Mouse (Mus musculus) layer of hippocampus, adult 9-10 months (tissue): Measurements from ENCODE around the gene Gls.

Experiments used
- DNase-seq: peaks from one replicate; pipeline ENCODE4 v3.0.0; 2022; ENCODE audit warnings: low spot score

The Gls gene

DNA sequence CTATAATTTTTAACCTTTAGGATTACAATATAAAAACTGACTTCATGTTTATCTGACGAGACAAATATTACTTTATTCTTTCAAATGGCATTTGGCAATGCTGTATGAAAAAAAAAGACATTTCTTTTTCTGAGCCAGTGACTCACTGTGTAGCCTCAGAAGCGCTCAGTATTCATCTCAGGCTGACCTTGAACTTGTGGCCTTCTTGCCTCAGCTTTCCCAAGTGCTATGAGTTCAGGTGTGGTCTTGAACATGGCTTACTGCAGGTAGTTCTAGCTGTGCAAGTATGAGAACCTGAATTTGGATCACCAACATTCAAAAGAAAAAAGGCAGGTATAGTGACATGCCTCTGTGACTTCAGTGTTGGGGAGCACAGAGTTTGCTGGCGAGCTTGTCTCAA is 112.0 kb downstream of the Gls start:
- no peak for DNase-seq

DNA sequence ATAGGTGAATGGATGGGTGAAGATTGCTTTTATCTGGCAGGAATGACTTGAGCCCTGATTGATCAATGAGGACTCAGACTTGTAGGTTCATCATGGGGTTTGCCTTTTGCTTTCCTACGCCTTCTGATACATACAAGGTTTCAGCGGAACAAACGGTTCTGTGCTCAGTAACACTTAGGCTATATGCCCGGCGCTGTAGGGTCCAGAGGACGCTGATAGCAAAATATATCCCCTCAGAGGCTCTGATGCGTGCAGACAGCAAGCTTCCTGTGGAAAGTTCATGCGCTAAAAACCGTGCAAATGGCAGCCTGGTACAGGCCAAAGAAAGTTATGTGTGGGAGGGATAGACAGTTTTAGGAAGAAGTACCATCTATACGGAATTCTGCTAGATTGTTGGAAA is 112.8 kb downstream of the Gls start:
- DNase-seq: no peak

DNA sequence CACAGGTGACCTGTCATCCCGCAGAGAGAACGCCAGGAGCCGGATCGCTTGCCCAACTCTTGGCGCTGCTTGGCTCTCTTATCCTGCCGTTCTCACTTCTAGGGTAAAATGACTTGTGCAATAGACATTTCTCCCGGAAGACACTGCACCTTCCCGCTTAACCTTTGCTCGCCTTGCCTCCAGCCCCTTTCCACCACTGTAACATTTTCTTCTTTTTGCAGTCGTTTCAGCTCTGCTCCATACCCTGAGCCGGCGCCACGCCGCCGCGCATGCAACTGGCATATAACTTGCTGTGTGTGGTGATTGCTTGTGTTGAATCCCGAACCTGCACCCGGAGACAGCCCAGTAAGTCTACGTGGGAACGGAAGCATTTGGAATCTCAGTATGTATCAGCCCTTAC is 113.3 kb downstream of the Gls start:
- DNase-seq: no peak

DNA sequence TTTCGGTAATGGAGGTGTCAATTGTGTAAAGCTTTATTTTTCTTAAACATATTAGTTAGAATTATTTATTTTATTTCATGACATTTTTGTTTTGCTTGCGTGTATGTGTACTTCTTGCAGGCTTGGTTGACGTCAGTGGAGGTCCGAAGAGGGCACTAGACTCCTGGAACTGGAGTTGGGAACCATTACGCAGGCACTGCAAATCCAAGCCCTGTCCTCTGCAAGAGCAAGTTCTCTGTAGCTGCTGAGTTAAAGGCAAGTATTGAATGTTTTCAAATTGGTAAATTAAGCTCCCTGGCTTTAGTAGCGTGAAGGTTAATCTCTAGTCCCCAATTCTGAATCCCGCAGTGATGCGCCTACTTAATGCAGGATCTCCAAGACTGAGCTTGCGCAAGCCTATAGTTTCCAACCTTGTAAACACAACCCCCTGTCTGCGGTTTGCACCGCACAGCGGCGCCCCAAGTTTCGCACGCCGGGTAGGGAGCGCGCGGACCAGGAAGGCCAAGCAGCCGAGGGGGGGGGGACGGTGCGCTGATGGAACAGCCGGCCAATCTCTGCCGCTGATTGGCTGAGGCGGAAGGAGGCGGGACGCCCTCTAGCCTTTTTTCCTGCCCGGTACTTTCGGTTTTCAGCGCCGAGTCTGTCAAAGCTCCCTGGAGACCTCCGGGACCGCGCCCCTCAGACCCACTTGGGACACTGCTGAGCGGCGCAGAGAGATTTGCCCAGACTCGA is 114.0 kb downstream of the Gls start, which contains the start of gene Stat1:
Gene Stat1 (plus strand): TSS at position 581 of the 732 bp plus-strand sequence.
- peak; percentile 59 for DNase-seq

DNA sequence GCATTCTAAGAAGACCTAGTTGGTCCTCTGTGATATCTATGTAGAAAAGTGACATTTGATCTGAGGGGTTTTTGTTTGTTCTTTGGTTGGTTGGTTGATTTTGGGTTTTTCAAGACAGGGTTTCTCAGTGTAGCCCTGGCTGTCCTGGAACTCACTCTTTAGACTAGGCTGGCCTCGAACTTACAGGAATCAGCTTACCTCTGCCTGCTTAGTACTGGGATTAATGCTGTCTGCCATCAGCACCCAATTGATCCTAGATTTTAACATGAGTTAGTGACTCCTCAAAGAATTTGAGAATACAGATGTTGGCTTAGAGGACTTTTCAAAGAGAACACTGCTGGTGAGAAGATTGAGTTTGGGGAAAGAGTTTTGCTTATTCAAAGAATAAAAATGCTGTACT is 115.3 kb downstream of the Gls start:
- DNase-seq: no peak

DNA sequence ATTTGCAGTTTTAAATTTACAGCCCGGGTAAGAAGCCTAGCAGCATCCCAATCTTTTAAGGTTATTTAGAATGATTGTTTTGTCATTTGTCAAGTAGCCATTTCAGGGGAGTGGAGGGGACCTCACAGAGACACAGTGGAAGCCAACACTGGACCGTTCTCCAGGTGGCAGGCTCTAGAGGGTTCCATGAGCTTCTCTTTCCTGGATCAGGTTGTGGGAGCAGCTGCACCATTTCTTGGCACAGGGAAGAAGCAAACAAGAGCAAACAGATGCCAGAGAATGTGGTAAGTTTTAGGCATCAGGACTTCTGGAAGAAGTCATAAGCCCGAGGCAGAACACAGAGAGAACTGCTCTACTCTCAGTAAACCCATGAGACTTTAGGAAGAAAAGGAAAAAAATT is 116.6 kb downstream of the Gls start:
- no peak for DNase-seq

DNA sequence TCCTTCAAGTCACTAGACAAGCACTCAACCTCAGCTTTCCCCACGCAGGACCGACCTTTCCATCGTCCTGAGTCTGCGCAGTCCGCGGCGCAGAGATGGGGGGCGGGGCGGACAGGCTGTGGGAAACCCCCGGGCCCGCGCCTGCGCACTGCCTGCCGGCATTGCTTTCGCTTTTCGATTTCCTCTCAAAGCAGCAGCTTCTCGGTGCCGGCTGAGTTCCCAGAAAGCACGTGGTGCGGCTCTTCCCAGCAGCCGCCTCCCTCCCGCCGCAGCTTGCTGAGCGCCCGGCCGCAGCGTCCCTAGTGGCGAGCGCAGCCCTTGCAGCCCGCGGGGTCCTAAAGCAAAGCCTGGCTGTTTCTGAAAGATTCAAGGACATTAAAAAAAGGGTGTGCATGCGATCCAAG is 119.4 kb downstream of the Gls start:
- DNase-seq: peak; percentile 94
